Mouse (Mus musculus) kidney, postnatal 36 days (tissue): ENCODE results near the gene Mea1.
A peak's percentile ranks its signal among the peaks of the same experiment; 100 is the strongest.

ENCODE experiments used
- DNase-seq, 2 experiments: peaks; one replicate each; pipeline ENCODE4 v3.0.0; 2021 to 2022; ENCODE audit warnings: mixed read lengths in 2 of 2

The Mea1 gene

DNA sequence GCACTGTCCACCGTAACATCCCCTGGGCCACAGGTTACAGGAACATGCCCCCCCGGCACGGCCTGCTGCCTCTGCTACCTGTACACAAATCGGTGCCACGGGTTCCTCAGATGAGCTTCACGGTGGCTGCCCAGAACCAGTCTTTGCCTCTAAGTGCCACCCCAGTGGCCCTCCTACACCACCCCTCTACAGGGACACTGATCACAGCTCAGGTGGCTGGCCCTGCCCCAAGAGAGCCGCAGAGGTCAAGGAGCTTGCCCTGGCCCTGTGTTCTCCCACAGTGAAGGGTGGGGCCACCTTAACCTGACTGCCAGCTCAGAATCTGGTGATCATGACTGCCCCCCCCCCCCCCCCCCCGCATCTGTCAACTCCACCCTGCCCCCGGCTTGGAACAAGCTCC is at the start of gene Mea1:
Gene Mea1 (plus strand): TSS at position 378 of the 400 bp plus-strand sequence.
- DNase-seq, result peak; percentile 47 to 53

DNA sequence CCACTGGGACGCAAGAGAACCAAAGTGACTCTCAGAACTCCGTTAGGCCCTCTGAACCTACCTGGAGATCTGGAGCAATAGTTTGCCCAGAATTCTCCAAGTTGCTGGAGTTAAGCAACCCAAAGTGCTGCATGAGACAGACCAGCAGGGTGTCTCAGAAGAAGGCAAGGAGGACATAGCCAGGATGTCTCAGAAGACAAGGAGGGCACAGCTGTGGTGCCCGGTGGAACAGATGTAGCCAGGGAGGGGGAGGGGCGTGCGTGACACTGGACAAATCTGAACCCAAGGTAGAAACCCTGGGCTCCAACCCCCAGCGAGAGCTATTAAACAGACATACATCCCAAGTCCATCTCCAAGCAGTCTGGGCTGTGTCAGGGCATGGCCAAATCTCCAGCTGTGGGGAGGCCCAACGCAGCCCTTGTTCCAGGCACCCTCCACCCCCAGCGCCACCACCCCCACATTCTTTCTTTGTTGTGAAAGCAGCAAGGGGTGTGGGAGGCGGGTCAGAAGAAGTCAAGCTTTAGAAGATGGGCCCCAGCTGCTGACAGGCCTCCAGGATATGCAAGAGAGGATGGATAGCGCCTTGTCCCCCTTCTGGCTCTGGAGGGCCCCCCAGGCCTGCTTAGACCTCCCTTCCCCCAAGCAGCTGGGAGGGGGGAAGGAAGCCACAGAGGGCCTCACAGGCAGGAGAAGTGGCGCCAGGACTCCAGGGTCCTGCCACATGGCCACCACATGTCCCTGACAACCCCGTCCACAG is 48.7 kb upstream of the Mea1 start:
- DNase-seq, result peak; percentile 61 to 64

DNA sequence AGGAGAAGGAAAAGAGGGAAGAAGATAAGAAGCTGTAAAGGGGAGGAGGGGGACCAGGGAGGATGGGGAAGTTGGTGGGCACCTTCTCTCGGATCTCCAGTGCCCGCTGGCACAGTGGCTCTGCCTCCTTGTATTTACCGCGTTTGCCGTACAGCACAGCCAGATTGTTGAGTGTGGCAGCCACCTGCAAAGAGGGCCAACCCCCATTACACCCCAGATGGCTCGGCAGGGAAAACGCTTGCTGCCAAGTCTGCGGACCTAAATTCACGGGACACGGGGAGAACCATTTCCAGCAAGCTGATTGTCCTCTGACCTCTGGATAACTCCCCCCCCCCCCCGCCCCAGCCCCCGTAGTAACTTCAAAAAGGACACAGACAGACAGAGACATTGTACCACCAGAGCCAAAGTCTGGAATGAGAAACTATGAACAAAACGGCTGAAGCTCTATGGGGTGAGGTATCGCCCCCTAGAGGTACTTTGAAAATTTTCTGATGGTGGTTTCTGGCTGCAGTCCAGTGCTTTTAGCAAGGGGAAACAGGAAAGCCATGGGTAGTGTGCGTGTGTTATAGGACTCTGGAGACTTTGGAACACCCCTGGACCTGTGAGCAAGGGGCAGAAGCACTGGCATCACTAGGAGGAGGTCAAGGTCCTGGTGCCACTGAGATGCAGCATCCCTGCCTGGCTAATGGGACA is 41.6 kb upstream of the Mea1 start:
- peak; percentile 66 to 76 for DNase-seq

DNA sequence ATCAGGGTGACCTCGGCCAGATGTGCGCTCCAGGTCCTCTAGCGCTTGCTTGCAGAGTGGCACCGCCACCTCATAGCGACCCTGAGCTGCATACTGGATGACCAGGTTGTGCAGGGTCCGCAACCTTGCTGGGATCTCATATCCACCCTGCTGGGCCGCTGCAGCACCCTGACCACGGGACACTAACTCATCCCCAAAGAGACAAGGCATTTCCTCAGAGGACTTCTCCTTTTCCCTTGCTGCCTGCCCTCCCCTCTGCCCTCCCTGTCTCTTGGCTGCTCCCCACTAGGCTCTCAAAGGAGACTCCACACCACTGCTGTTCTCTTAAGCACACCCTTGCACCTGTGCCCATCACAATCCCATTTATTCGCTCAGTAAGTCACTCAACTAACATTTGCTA is 38.7 kb upstream of the Mea1 start:
- no peak for DNase-seq

DNA sequence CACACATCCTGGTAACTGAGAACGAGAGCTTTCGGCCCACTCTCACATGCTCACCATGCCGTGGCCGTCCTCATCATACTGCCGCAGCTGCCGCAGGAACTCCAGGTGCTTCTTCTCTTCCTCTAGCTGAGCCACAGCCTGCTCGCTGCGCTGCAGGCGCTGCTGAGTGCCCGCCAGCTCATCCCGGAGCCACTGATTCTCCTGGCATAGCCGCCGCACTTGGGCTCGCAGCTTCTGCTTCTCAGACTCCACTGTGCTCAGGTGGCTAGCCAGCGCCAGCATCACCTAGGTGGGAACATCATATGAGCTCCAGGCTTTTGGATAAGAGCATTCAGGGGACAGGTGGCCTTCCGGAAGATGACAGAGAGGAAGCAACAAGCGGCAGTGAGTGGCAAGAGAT is 36.5 kb upstream of the Mea1 start:
- no peak for DNase-seq

DNA sequence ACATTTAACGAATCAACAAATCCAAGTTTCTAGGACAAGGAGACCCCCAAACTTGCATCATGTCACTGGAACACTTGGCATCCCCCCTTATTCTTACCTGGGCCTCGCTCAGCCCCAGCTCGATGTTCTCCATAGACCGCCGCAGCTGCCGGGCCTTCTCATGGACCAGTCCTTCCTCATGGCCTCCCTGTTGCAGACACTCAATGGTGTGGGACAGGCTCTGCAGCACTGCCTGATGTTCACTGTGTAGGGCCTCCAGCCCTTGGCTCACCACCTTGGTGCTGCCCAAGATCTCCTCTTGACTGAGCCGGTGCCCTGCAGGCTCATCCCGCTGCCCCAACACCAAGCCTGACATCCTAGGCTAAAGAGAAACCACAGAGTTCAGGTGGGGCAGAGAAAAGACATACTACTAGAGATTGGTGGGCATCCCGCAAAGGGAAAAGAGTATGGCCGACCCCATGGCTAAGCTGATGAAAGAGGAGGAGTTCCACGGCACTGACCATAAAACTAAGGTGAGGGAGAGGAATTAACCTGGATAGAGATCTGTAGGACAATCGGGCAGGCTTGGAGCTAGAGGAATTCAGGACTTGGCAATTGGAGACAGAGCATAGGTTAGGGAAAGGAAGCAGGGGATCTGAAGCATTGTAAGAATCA is 34.3 kb upstream of the Mea1 start:
- no peak for DNase-seq

DNA sequence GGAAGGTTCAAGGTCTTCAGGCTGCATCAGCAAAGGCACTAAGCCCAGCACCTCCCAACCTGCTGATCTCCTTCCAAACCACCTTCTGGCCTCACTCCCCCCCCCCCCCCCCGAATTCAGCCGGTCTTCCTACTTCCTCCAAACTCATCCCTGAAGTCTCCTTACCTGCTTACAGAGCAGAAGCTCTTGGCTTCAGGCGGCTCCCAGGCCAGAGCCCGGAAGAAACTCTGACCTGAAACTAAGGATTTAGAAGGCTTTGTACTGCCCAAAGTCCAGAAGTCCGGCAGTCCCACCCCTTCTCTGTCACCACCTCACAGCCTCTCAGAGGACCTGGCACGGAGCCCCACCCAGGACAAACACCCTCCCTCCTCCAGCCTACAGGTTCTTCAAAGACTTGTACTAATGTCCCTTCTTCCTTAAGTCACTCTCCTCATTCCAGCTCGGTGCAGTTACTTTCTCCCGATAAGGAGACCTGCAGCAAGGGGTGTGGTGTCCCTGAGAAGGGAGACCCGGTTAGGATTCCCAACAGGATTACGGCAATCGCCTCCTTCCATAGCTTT is 33.6 kb upstream of the Mea1 start:
- peak; percentile 94 to 95 for DNase-seq

DNA sequence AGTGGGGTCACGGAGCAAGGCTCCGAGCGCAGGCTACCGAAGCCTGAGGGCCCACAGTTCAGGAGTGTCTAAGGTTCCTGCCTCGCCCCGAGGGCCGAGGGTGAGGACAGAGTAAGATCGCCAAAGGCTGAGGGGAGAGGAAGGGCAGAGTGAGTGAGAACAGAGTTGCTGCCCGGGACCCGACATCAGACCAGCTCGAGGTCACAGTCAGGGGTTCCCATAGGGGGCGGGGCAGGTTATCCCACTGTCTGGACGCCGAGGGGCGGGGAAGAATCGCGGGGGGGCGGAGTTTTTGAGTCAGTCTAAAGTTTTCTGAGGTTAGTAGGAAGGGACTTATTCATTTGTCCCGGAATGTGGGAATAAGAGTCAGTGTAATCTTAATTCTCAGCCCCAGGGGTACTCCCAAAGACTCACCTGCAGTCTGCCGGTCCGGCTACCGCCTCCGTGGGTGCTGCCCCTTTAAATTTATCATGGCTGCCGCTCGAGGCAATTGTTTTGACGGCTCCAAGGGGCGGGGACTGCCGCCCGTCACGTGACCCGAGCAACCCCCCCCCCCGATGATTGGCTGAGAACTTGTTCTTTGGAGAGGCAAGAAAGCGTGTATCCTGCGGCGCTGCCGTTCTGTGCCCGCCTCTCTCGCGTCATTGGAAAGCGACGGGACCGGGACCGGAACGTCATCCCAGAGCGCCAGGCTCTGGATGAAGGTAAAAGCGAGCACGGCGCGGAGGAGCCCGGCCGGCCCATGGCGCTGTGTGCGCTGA is 32.9 kb upstream of the Mea1 start, which contains the start of the genes Klc4 and Mrpl2:
Gene Klc4 (minus strand): TSS at position 462 of the 761 bp plus-strand sequence.
Gene Mrpl2 (plus strand): TSS at position 669 of the 761 bp plus-strand sequence.
- DNase-seq, result peak; percentile 98 to 99

DNA sequence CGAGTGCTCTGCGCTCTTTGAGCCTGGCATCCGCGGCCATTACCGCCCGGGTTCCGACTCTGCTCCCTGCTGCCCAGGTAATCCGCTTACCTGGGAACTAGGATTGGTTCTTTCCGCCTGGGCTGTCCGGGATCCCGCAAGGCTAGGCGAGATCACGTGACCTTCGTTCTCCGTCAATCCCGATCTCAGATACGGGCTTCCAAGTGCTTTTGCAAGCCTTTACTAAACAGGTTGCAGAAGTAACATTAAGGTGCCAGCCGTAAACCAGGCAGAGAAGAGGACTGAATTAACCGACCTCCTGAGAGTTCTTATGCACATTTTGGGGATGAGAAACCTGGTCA is 32.3 kb upstream of the Mea1 start:
- no peak for DNase-seq

DNA sequence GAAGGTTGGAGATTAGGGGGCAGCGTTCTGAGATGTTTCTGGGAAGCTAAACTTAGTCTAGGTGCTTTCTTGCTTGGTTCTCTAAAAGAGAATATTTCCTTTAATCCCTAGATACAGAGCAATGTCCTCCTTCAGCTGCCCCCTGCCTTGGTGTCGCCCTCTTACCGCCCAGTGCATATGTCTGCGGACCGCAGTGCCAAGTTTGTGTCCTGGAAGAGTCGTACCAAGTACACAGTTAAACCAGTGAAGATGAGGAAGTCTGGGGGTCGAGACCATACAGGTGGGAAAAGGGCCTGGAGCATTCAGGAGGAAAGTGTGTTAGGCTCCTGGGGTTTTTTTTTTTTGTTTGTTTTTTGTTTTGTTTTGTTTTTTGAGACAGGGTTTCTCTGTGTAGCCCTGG is 31.3 kb upstream of the Mea1 start:
- no peak for DNase-seq

DNA sequence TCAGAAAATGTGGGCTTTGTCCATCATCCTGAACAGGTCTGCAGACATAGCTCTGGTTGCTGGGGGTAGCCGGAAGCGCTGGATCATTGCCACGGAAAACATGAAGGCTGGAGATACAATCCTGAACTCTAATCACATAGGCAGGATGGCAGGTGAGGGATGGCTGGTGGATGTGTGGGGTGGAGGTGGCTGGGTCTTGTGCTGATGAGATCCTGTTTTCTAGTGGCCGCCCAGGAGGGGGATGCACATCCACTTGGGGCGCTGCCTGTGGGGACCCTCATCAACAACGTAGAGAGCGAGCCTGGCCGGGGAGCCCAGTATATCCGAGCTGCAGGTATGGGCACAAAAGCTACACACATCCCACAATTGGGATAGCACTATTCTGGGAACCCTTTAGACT is 30.2 kb upstream of the Mea1 start:
- DNase-seq, result no peak

DNA sequence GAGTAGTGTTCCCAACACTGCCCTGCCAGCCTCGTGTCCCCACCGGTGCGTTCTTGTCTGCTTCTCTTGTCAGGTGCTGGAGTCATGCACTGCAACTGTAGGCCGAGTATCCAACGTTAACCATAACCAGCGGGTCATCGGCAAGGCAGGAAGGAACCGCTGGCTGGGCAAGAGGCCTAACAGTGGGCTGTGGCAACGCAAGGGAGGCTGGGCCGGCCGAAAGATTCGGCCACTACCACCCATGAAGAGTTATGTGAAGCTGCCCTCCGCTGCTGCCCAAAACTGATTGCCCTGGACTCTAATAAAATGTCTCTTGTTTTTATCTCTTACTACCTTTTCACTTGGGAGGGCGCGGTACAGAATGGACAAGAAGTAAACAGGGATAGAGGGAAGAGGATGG is 28.8 kb upstream of the Mea1 start:
- DNase-seq, result peak in 1 of 2 experiments; percentile 50

DNA sequence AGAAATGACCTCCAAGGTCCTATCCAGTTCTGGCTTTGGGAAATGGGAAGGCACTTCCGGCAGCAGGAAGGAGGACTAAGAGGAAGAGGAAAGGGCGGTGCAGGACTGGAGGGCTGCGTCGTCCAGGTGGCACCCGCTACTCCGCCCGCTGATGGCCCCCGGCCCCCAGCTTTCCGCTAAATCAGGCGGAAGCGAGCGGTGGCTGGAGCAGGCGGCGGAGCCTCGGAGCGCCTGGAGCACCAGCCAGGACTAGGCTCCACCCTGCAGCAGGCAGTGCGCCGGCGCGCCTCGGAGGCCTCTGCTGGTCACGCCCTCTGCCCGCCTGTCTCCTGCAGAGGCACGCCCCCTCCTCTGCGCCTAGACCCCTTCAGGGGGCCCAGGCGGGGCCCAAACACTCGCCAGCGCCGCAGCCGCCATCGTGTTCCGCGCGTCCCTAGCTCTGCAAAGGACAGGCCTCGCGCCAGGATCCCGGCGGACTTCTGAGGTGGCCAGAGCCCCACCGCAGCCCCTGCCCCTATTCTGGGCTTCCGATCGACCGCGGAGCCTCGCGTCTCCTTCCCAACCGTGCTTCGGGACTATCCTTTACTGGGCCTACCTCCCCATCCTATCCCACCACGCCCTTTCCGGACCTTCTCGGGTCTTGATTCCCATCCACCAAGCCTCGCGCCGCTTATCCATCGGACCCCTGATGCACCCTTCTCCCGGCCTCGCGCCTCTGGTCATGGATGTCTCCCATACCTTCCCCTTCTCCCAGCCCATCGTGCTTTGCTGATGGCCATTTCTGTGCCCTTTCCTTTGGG is 28.2 kb upstream of the Mea1 start, which contains the start of gene Cul7:
Gene Cul7 (plus strand): TSS at position 106 of the 800 bp plus-strand sequence.
- DNase-seq, result peak; percentile 95 to 96

DNA sequence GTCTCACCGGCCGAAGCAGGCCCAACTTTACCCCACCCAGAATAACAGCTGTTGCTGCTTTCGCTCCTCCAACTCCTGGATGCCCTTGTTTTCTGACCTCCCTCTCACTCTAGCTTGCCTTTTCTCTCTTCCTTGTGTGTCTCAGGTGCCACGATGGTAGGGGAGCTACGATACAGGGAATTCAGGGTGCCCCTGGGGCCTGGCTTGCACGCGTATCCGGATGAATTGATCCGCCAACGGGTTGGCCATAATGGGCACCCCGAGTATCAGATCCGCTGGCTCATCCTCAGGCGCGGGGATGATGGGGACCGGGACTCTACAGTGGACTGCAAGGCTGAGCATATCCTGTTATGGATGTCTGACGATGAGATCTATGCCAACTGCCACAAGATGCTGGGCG is 27.3 kb upstream of the Mea1 start:
- no peak for DNase-seq

DNA sequence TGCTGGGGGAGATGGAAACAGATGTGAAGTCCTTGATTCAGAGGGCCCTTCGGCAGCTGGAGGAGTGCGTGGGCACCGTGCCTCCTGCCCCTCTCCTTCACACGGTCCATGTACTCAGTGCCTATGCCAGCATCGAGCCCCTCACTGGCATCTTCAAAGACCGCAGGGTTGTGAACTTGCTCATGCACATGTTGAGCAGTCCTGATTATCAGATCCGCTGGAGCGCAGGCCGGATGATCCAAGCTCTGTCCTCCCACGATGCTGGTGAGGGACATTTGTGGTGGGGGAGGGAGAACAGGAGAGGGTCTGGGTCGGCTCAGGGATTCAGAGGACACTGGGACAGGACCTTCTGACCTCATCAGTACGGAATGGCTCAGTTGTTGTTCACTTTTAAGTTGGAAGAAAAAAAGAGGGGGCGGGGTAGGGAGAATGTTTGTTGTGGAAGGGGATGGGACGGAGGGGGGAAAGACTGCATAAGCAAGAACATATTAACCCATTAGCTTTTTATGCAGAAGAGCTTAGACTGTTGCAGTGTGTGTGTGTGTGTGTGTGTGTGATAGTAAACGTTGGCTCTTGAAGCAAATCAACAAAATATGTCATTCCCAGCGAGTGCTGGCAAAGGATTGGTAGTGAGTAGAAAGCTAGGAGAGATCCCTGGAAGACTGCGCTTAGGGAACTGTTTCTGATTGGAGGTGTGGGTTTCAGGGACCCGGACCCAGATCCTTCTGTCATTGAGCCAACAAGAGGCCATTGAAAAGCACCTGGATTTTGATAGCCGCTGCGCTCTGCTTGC is 26.6 kb upstream of the Mea1 start:
- no peak for DNase-seq

DNA sequence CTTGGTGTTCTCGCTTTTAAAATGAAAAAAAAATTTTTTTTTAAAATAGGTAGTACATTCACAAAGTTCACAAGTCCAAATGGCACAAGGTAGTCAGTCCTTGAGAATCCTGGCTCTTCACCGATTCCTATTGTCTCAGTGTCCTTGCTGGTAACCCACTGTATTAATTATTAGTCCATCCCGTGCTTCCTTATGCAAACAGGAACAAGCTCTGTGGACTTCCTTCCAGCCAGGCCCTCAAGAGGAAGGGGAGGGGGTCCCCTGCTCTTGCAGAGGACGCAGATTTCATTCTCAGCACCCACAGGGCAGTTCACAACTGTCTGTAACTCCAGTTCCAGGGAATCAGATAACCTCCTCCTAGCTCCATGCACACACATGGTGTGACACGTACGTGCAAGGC is 22.5 kb upstream of the Mea1 start:
- no peak for DNase-seq

DNA sequence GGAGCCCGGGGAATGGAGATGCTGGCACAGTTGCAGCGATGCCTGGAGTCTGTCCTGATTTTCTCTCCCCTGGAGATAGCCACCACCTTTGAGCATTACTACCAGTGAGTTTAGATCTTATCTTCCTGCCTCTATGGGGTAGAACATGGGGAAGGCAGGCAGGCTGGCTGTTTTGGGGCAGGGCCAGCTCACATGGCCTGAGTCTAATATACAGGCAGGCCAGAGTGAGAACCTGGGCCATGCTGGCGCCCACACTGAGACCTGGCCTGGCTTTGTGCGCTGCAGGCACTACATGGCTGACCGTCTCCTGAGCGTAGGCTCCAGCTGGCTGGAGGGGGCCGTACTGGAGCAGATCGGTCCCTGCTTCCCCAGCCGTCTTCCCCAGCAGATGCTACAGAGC is 17.2 kb upstream of the Mea1 start:
- DNase-seq, result no peak

DNA sequence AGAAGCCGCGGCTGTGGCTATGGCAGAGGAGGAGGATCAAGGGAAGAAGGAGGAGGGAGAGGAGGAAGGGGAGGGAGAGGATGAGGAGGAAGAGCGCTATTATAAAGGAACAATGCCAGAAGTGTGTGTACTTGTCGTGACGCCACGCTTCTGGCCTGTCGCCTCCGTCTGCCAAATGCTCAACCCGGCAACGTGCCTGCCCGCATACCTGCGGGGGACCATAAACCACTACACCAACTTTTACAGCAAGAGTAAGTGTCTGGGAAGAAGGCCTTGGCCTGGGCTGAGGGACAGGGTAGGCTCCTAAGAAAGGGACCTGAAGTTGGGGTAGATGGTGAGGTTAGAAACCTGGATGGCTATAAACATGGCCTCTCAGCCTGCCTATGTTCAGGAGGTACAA is 16.6 kb upstream of the Mea1 start:
- DNase-seq, result no peak

DNA sequence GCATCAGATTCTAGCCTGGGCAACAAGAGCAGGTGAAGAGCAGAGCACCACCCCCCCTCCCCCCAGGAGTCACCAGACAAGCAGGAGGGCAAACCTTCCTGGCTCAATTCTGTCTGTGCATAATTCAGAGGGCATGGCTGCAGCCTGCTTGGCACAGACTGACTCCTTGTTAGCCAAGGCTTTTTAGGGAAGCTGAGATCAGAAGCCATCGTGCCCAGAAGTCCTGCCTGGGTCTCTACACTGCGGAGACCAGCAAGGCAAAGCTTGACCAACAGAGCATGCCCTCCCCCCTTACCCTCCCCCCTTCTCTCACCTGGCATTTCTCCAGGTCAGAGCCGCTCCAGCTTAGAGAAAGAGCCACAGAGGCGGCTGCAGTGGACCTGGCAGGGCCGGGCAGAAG is 15.9 kb upstream of the Mea1 start:
- peak; percentile 34 to 57 for DNase-seq

DNA sequence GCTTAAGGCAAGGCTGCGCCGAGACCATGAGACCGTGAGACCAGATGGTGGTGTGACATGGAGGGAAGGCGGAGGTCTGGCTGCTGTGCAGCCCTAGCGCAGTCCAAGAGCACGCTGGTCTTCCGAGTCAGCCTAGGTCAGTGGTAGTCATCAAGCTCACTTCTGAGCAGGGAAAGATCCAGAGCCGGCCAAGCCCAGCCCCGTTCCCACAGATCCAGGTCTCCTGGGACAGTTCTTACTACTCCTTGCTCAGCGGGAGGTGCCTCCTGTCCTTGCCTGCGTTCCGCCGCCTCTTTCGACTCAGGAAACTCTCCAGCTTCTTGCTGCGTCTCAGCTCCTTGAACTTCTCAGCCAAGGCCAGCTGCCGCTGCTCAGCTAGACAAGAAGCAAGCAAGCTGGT is 10.9 kb upstream of the Mea1 start:
- DNase-seq, result no peak

DNA sequence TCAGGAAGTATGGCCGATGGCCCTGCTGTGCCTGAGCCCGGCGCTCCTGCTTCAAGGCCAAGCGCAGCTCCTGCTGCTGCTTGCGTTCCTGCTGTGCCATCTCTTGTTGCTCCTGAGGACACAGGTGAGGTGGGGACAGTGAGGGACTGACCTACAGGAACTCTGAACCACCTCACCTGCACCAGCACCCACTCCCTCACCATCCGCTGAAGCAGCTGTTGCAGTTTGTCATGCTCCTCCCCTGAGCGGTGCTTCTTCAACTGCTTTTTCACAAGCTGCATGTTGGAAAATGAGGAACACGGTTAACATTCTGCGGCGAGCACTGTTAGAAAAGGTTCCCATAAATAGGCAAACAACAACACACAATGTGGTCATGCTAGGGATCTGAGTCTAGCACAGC is 8.7 kb upstream of the Mea1 start:
- no peak for DNase-seq
